Mouse (Mus musculus): ENCODE measurements around the gene Mknk2. TPM values are rescaled to one million over a fixed set of nuclear protein-coding genes. Genes with fewer than 3 reads are reported as not detected.

Mknk2 gene
- polyA plus RNA-seq (2014; fragmentation: Illumina TruSeq; extraction: RNeasy Lipid Tissue Mini Kit (QIAGEN cat#74804); ENCODE audit: low read depth, low replicate concordance): 1.8 TPM

DNA sequence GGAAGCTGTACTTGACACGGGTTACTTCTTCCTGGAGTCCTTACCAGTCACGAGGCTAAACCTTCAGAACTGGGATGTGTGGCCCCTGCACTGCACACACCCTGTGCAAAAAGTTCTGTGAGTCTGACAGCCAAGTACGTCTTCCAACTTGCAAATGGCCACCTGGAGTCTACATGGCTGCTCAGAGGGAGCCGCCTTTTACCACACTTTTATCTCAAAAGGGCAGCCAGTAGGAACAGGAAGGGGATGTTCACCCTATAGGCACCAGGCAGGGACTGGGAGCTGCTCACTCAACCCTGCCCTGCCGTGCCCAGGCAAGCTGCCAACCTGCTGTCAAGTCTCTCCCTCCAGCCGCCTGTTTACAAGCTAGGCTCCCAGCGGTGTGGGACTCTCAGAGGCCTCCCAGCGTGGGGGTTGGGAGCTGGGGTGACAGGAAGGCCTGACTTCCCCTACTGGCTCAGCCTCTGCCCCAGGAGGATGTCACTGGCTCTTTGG lies at the start of gene Mknk2:
Gene Mknk2 (minus strand): TSS at position 171 of the 495 bp plus-strand sequence.

DNA sequence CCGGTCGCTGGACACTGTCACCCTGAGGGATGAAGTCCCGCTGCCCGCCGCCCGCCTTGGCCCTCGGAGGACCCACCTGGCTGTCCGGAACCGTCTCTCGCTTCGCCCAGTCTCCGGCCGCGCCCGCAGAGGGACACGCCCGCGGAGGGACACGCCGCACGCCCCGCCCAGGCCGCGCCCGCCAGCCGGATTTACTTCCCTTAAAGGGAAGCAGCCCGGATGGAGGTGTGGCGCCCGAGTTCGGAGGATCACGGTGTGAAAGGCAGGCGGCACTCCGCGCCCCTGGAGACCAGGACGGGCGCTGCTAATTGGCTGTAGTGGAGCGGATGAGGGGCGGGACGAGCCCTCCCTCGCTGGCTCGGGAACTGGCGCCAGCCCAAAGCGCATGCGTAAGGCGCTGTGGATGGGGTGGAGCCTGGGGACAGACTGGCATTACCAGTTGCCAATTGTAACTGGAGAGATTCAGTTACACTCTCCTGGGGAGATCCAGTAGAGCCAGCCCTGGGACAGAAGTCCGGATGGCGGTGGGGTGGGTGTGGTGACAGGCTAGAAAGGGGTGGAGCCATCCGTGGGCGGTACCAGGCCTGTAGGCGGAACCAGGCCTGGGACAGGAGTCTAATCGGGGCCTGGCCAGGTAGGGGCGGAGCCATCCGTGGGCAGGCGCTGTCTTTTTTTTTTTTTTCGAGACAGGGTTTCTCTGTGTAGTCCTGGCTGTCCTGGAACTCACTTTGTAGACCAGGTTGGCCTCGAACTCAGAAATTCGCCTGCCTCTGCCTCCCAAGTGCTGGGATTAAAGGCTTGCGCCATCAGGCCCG lies 24.0 kb upstream of the Mknk2 start, which contains the start of the genes Mob3a and Izumo4:
Gene Mob3a (minus strand): TSS at position 257 of the 815 bp plus-strand sequence.
Gene Izumo4 (plus strand): TSS at position 464 of the 815 bp plus-strand sequence.

DNA sequence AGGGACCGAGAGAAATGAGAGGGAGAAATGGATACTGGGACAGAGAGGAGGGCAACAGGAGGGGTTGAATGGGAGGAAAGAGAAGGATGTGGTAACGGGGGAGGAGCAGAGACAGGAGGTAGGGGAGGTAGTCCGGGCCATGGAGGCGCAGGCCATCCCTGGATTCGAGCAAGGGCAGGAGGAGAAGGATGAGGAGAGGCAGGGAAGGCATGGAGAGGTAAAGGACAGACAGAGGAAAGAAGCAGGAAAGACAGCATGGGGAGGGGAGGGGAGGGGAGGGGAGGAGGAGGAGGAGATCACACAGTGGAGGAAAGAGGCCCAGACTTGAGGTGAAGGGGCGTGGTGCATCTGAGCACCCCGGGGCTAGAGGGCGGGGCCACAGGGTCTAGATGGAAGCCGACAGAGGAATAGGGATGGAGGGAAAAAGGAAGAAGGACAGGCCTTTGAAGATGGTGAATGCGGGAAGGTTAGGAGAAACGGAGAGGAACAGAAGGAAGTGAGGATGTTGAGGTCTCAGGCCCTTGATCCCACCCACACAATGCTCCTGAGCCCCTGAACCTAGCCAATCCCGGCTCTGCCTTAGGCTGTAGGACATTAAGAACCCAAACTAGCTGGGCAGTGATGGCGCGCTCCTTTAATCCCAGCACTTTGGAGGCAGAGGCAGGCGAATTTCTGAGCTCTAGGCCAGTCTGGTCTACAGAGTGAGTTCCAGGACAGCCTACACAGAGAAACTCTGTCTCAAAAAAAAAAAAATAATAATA lies 20.9 kb downstream of the Mknk2 start, which contains the start of gene Btbd2:
Gene Btbd2 (minus strand): TSS at position 209 of the 761 bp plus-strand sequence.

DNA sequence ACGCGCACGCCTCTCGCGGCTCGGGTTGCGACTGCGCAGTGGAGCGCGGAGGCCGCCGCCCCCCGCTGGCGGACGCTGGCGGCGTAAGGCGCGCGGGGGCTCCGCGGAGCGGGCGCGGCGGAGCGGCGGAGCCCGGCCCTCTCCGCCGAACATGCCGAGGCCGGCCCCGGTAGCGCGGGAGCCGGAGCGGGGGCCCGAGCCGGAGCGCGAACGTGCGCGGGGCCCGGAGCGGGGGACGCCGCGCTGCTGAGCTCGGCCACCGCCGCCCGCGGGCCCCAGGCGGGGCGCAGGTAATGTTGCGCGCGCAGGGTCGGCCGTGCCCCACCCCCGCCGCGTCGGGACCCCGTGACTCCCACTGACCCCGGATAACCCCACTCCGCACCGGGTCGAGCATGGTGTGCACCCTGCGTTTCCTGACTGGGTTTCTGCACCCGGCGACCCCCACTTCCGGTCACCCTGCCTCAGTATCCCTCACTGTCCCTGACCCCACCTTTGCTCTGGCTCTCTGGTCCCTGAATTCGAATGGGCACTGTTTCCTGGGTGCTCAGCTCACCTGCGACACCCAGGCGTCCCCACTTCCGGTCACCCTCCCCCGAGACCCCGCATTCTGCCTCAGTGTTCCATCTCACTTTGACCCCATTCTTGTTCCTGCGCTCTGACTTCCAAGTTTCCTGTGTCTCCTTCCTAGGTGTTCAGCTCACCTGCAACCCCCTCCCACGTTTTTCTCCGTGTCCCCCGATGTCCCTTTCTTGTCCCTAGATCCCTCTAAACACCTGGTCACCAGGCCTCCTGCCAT lies 55.1 kb downstream of the Mknk2 start, which contains the start of gene Csnk1g2:
Gene Csnk1g2 (plus strand): TSS at position 178 of the 796 bp plus-strand sequence.

Other genes with a start within 250 kb of the Mknk2 start
- 1.3 TPM for gene Tcf3, start 244.5 kb downstream of the Mknk2 start, polyA plus RNA-seq (2014; fragmentation: Illumina TruSeq; extraction: RNeasy Lipid Tissue Mini Kit (QIAGEN cat#74804); ENCODE audit: low read depth, low replicate concordance)
- not detected for gene Onecut3, start 183.3 kb downstream of the Mknk2 start, polyA plus RNA-seq (2014; fragmentation: Illumina TruSeq; extraction: RNeasy Lipid Tissue Mini Kit (QIAGEN cat#74804); ENCODE audit: low read depth, low replicate concordance)
- gene Atp8b3, start 139.0 kb downstream of the Mknk2 start, polyA plus RNA-seq (2014; fragmentation: Illumina TruSeq; extraction: RNeasy Lipid Tissue Mini Kit (QIAGEN cat#74804); ENCODE audit: low read depth, low replicate concordance): not detected
- gene Rexo1, start 116.6 kb downstream of the Mknk2 start, polyA plus RNA-seq (2014; fragmentation: Illumina TruSeq; extraction: RNeasy Lipid Tissue Mini Kit (QIAGEN cat#74804); ENCODE audit: low read depth, low replicate concordance): 0.16 TPM
- gene Klf16, start 100.8 kb downstream of the Mknk2 start, polyA plus RNA-seq (2014; fragmentation: Illumina TruSeq; extraction: RNeasy Lipid Tissue Mini Kit (QIAGEN cat#74804); ENCODE audit: low read depth, low replicate concordance): 1.5 TPM
- gene Abhd17a, start 87.8 kb downstream of the Mknk2 start, polyA plus RNA-seq (2014; fragmentation: Illumina TruSeq; extraction: RNeasy Lipid Tissue Mini Kit (QIAGEN cat#74804); ENCODE audit: low read depth, low replicate concordance): 0.53 TPM
- gene Scamp4, start 75.2 kb downstream of the Mknk2 start, polyA plus RNA-seq (2014; fragmentation: Illumina TruSeq; extraction: RNeasy Lipid Tissue Mini Kit (QIAGEN cat#74804); ENCODE audit: low read depth, low replicate concordance): 0.44 TPM
- gene Adat3, start 75.2 kb downstream of the Mknk2 start, polyA plus RNA-seq (2014; fragmentation: Illumina TruSeq; extraction: RNeasy Lipid Tissue Mini Kit (QIAGEN cat#74804); ENCODE audit: low read depth, low replicate concordance): not detected
- gene Gm49322, start 72.1 kb downstream of the Mknk2 start, polyA plus RNA-seq (2014; fragmentation: Illumina TruSeq; extraction: RNeasy Lipid Tissue Mini Kit (QIAGEN cat#74804); ENCODE audit: low read depth, low replicate concordance): not detected
- gene Csnk1g2, start 55.3 kb downstream of the Mknk2 start, polyA plus RNA-seq (2014; fragmentation: Illumina TruSeq; extraction: RNeasy Lipid Tissue Mini Kit (QIAGEN cat#74804); ENCODE audit: low read depth, low replicate concordance): 0.53 TPM
- 0.36 TPM for gene Btbd2, start 21.0 kb downstream of the Mknk2 start, polyA plus RNA-seq (2014; fragmentation: Illumina TruSeq; extraction: RNeasy Lipid Tissue Mini Kit (QIAGEN cat#74804); ENCODE audit: low read depth, low replicate concordance)
- gene Mob3a, start 23.9 kb upstream of the Mknk2 start, polyA plus RNA-seq (2014; fragmentation: Illumina TruSeq; extraction: RNeasy Lipid Tissue Mini Kit (QIAGEN cat#74804); ENCODE audit: low read depth, low replicate concordance): 1.1 TPM
- 0.89 TPM for gene Izumo4, start 24.1 kb upstream of the Mknk2 start, polyA plus RNA-seq (2014; fragmentation: Illumina TruSeq; extraction: RNeasy Lipid Tissue Mini Kit (QIAGEN cat#74804); ENCODE audit: low read depth, low replicate concordance)
- gene Ap3d1, start 64.2 kb upstream of the Mknk2 start, polyA plus RNA-seq (2014; fragmentation: Illumina TruSeq; extraction: RNeasy Lipid Tissue Mini Kit (QIAGEN cat#74804); ENCODE audit: low read depth, low replicate concordance): 7.2 TPM
- 1.2 TPM for gene Dot1l, start 77.1 kb upstream of the Mknk2 start, polyA plus RNA-seq (2014; fragmentation: Illumina TruSeq; extraction: RNeasy Lipid Tissue Mini Kit (QIAGEN cat#74804); ENCODE audit: low read depth, low replicate concordance)
- 2.2 TPM for gene Sf3a2, start 120.1 kb upstream of the Mknk2 start, polyA plus RNA-seq (2014; fragmentation: Illumina TruSeq; extraction: RNeasy Lipid Tissue Mini Kit (QIAGEN cat#74804); ENCODE audit: low read depth, low replicate concordance)
- gene Plekhj1, start 120.5 kb upstream of the Mknk2 start, polyA plus RNA-seq (2014; fragmentation: Illumina TruSeq; extraction: RNeasy Lipid Tissue Mini Kit (QIAGEN cat#74804); ENCODE audit: low read depth, low replicate concordance): 1.5 TPM
- not detected for gene Amh, start 127.1 kb upstream of the Mknk2 start, polyA plus RNA-seq (2014; fragmentation: Illumina TruSeq; extraction: RNeasy Lipid Tissue Mini Kit (QIAGEN cat#74804); ENCODE audit: low read depth, low replicate concordance)
- gene Jsrp1, start 135.4 kb upstream of the Mknk2 start, polyA plus RNA-seq (2014; fragmentation: Illumina TruSeq; extraction: RNeasy Lipid Tissue Mini Kit (QIAGEN cat#74804); ENCODE audit: low read depth, low replicate concordance): not detected
- gene Oaz1, start 148.5 kb upstream of the Mknk2 start, polyA plus RNA-seq (2014; fragmentation: Illumina TruSeq; extraction: RNeasy Lipid Tissue Mini Kit (QIAGEN cat#74804); ENCODE audit: low read depth, low replicate concordance): 171 TPM
- not detected for gene Lingo3, start 165.9 kb upstream of the Mknk2 start, polyA plus RNA-seq (2014; fragmentation: Illumina TruSeq; extraction: RNeasy Lipid Tissue Mini Kit (QIAGEN cat#74804); ENCODE audit: low read depth, low replicate concordance)
- 3.3 TPM for gene Lsm7, start 177.1 kb upstream of the Mknk2 start, polyA plus RNA-seq (2014; fragmentation: Illumina TruSeq; extraction: RNeasy Lipid Tissue Mini Kit (QIAGEN cat#74804); ENCODE audit: low read depth, low replicate concordance)
- gene Sppl2b, start 177.2 kb upstream of the Mknk2 start, polyA plus RNA-seq (2014; fragmentation: Illumina TruSeq; extraction: RNeasy Lipid Tissue Mini Kit (QIAGEN cat#74804); ENCODE audit: low read depth, low replicate concordance): not detected
- not detected for gene Tmprss9, start 193.7 kb upstream of the Mknk2 start, polyA plus RNA-seq (2014; fragmentation: Illumina TruSeq; extraction: RNeasy Lipid Tissue Mini Kit (QIAGEN cat#74804); ENCODE audit: low read depth, low replicate concordance)
- gene Timm13, start 222.9 kb upstream of the Mknk2 start, polyA plus RNA-seq (2014; fragmentation: Illumina TruSeq; extraction: RNeasy Lipid Tissue Mini Kit (QIAGEN cat#74804); ENCODE audit: low read depth, low replicate concordance): not detected
- gene Lmnb2, start 240.1 kb upstream of the Mknk2 start, polyA plus RNA-seq (2014; fragmentation: Illumina TruSeq; extraction: RNeasy Lipid Tissue Mini Kit (QIAGEN cat#74804); ENCODE audit: low read depth, low replicate concordance): 0.24 TPM

Data from kidney, adult 10 weeks (tissue).